Mouse (Mus musculus) stomach, postnatal 0 days (tissue): ENCODE results near the gene Olfr320. TPM values are rescaled to one million over a fixed set of nuclear protein-coding genes. Genes with fewer than 3 reads are reported as not detected.

Source experiments
- ATAC-seq: fragments of 200-750 bp; cut with Nextera tagmentation; 2 replicates; pipeline ENCODE4 v1.8.0; 2017; ENCODE audit not compliant: low FRiP score, low TSS enrichment
- DNase-seq: peaks from one replicate; pipeline ENCODE4 v3.0.0-alpha.2; 2016; ENCODE audit warnings: low spot score
- H3K27ac ChIP-seq: fragments of 300-500 bp; sonication (generic); replicated peaks from 2 replicates; pipeline ENCODE4 v1.5.1; 2014; ENCODE audit warnings: mild to moderate bottlenecking, control low read depth
- H3K27me3 ChIP-seq: fragments of 300-500 bp; sonication (generic); 2 replicates; pipeline ENCODE4 v1.6.1; 2014; ENCODE audit warnings: low read length; ENCODE audit not compliant: control insufficient read depth, insufficient read depth
- H3K36me3 ChIP-seq: fragments of 300-500 bp; sonication (generic); 2 replicates; pipeline ENCODE4 v1.6.1; 2014; ENCODE audit warnings: low read length, mixed read lengths; ENCODE audit not compliant: control insufficient read depth, insufficient read depth
- H3K4me1 ChIP-seq: fragments of 300-500 bp; sonication (generic); replicated peaks from 2 replicates; pipeline ENCODE4 v1.6.1; 2014; ENCODE audit warnings: antibody characterized with exemption; ENCODE audit not compliant: control insufficient read depth, insufficient read depth
- H3K4me2 ChIP-seq: fragments of 300-500 bp; sonication (generic); replicated peaks from 2 replicates; pipeline ENCODE4 v1.6.1; 2014; ENCODE audit warnings: low read depth, mild to moderate bottlenecking, control low read depth, moderate library complexity
- H3K4me3 ChIP-seq: fragments of 300-500 bp; sonication (generic); 2 replicates; pipeline ENCODE4 v1.5.1; 2014; ENCODE audit warnings: low read depth, low read length, control low read depth
- H3K9ac ChIP-seq: fragments of 300-500 bp; sonication (generic); 2 replicates; pipeline ENCODE4 v1.6.1; 2014; ENCODE audit warnings: mild to moderate bottlenecking, low read length, control low read depth, mixed read lengths
- H3K9me3 ChIP-seq: fragments of 300-500 bp; sonication (generic); 2 replicates; pipeline ENCODE4 v1.6.1; 2016; ENCODE audit warnings: low read length; ENCODE audit not compliant: control insufficient read depth
- CTCF ChIP-seq: IDR thresholded peaks from 2 replicates; pipeline ENCODE4 v1.5.1; 2016; ENCODE audit warnings: antibody characterized with exemption, low read depth, mild to moderate bottlenecking, moderate library complexity
- EP300 ChIP-seq: optimal IDR thresholded peaks from 2 replicates; pipeline ENCODE3; 2016; ENCODE audit warnings: antibody characterized with exemption
- WGBS: fragments of 180-500 bp; shearing (Covaris S2); extraction: QIAGEN DNeasy Blood & Tissue Kit; methylation state at CpG from one replicate; pipeline ENCODE4 v1.1.7; 2014; 5-methylcytosine and 5-hydroxymethylcytosine counted together
- polyA plus RNA-seq: library from polyadenylated mRNA; unstranded; fragments of >200 nt; fragmentation: Nextera tagmentation; extraction: Ambion mirVana; gene quantifications from 2 replicates; pipeline ENCODE4 v1.2.1, GENCODE M21; 2015

Gene Olfr320
- polyA plus RNA-seq, 1 experiment from 2014 or later, result not detected

DNA sequence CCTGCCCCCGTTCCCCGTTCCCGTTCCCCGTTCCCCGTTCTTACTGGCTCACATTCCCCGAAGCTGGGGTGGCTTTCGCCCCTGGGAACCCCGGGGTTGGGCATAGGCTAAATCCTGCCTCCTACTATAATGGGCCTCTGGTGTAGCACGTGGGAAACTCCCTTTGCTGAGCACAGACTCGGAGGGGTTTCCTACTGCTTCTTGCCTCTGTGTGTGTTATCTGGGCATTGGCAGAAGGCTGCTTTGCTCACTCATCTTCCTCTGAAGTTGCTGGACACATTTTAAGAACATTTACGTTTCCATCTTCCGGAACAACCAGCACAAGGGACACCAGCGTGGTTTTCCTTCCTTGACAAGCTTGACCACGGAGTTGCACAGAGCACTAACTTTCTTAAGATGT lies 39.8 kb upstream of the Olfr320 start:
- H3K36me3 ChIP-seq, result no peaks in the 10 kb centered on the region
- no peak overlapping the region for H3K27ac ChIP-seq
- H3K4me3 ChIP-seq, result no peak overlapping the region
- H3K9me3 ChIP-seq, result no peaks in the 10 kb centered on the region
- H3K4me2 ChIP-seq, result peak overlapping the region; percentile 59; the same call in 1 of the 2 replicates
- TF ChIP-seq EP300, result no peak
- TF ChIP-seq CTCF, result no peak
- ATAC-seq, result no peak
- no peak overlapping the region for H3K9ac ChIP-seq
- no peaks in the 10 kb centered on the region; the same call in 1 of the 2 replicates for H3K27me3 ChIP-seq
- WGBS, result 37% methylated on average over 14 of the region's 14 CpGs
- no peak for DNase-seq
- H3K4me1 ChIP-seq, result 0 out of 2 replicates have a peak, but pooled peaks cover 2% of the 10 kb centered on the region

DNA sequence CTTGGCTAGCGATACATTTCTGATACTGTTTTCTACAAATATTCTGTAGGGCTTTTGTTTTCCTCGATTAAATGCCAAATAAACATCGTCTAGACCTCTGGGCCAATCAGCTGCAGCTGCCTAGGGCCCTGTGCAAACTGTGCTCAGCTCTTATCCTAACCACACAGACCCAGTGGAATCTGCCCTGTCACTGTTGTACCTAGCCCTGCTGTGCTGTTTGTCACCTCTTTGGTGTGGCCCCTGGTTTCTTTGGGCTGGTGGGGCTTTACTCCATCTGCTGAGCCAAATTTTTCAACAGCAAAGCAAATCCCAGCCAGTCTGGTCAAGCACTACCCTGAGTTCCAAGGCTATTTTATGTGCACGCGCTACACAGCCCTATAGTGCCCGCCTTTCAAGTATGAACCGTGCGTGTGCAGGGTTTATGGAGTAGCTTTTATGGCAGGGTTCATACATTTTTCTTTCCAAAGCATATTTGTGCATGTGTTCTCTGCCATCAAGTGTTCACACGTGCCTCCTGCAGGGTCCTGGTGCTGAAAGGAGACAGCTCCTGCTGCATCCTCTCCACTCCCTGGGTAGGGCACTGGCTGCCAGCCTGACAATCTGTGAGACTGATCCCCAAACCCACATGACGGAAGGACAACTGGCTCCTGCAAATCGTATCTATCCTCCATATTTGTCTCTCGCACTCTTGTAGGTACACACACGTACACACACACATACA lies 39.1 kb upstream of the Olfr320 start:
- no peaks in the 10 kb centered on the region; the same call in 1 of the 2 replicates for H3K27me3 ChIP-seq
- H3K4me2 ChIP-seq, result no peak overlapping the region
- 75% methylated on average over 13 of the region's 13 CpGs for WGBS
- no peak overlapping the region for H3K9ac ChIP-seq
- no peak for TF ChIP-seq EP300
- no peak for TF ChIP-seq CTCF
- H3K4me1 ChIP-seq, result 0 out of 2 replicates have a peak, but pooled peaks cover 2% of the 10 kb centered on the region
- no peak overlapping the region for H3K27ac ChIP-seq
- H3K9me3 ChIP-seq, result no peaks in the 10 kb centered on the region
- DNase-seq (no peak), ATAC-seq (0 out of 2 replicates have a peak, but pooled peaks have one; percentile 53)
- H3K36me3 ChIP-seq, result no peaks in the 10 kb centered on the region
- no peak overlapping the region for H3K4me3 ChIP-seq

DNA sequence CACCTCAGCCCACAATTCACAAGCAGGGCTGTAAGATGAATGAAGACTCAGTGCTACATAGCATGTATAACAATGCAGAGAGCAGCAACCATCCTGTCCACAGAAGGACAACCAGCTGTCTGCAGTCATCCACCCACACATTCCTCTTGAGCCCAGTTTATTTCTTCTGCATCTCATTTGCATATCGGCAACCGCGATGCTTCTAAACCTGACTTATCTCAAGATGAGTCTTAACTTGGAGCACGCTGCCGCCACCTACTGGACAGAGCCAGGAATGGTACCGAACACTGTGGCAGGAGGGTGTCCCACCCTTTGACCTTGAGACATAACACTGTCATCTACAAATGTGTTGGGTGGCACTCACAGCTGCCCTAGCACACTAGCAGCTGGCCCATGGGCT lies 37.5 kb upstream of the Olfr320 start:
- no peak overlapping the region for H3K4me2 ChIP-seq
- H3K9ac ChIP-seq, result no peak overlapping the region
- TF ChIP-seq CTCF (peak; percentile 73), EP300 (no peak)
- ATAC-seq (no peak), DNase-seq (peak; percentile 39)
- WGBS, result 28% methylated on average over 6 of the region's 6 CpGs
- no peaks in the 10 kb centered on the region for H3K9me3 ChIP-seq
- no peak overlapping the region for H3K27ac ChIP-seq
- no peaks in the 10 kb centered on the region; the same call in 1 of the 2 replicates for H3K27me3 ChIP-seq
- H3K4me3 ChIP-seq, result no peak overlapping the region
- H3K4me1 ChIP-seq, result 0 out of 2 replicates have a peak, but pooled peaks cover 2% of the 10 kb centered on the region
- no peaks in the 10 kb centered on the region for H3K36me3 ChIP-seq

DNA sequence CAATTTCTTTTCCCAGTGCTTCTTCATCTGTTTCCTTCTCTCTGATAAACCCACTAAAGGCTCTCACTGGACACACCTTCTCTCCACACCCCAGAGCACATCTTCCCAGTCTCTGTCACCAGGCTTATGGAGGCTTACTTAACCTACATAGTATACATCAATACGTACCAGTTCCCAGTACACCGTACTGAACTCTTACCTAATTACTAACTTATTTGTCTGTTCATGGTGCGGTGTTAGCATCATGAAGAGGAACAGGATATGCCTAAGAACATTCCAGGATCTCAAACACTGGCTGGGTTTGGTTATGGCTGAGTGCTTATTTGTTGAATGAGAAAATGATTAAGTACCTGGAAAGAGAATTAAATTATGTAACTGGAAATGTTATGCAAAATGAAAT lies 25.7 kb upstream of the Olfr320 start:
- Histone ChIP-seq H3K27ac (no peak overlapping the region), H3K27me3 (no peaks in the 10 kb centered on the region), H3K36me3 (no peaks in the 10 kb centered on the region), H3K9ac (no peak overlapping the region), H3K4me1 (no peaks in the 10 kb centered on the region), H3K4me2 (no peak overlapping the region), H3K4me3 (no peak overlapping the region), H3K9me3 (no peaks in the 10 kb centered on the region)
- TF ChIP-seq CTCF (no peak), EP300 (no peak)
- no peak for ATAC-seq
- WGBS, result 77% methylated on average over 3 of the region's 3 CpGs
- no peak for DNase-seq

DNA sequence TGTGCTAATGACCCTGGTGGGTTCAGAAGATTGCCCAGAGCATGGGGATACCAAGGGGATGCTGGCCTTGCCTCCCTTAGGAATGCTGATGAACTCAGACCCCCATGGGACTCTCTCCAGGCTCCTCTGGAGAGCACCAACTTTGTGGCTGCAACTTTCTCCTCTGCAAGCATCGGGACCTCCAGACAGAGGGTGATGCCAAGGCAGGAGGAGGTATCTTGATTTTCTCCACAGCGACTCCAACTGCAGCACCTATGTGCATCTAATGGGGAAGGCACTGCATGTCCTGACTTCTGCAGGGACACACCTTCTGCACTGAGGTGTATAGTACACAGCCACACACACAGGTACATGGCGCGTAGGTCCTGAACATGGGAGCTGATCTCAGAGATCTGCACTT lies 22.3 kb upstream of the Olfr320 start, which contains the start of gene Olfr322:
Olfr322 (plus strand) TSS at position 187 of the 400 bp plus-strand sequence.
- no peaks in the 10 kb centered on the region for H3K4me1 ChIP-seq
- H3K27me3 ChIP-seq, result no peaks in the 10 kb centered on the region
- ATAC-seq (no peak), DNase-seq (no peak)
- H3K4me2 ChIP-seq, result no peak within 1 kb of the TSS
- H3K27ac ChIP-seq, result no peak within 1 kb of the TSS
- no peak within 1 kb of the TSS for H3K4me3 ChIP-seq
- 81% methylated on average over 4 of the region's 4 CpGs for WGBS
- no peak for TF ChIP-seq CTCF
- TF ChIP-seq EP300, result no peak
- no peaks in the 10 kb centered on the region for H3K36me3 ChIP-seq
- H3K9me3 ChIP-seq, result no peaks in the 10 kb centered on the region
- no peak within 1 kb of the TSS for H3K9ac ChIP-seq

DNA sequence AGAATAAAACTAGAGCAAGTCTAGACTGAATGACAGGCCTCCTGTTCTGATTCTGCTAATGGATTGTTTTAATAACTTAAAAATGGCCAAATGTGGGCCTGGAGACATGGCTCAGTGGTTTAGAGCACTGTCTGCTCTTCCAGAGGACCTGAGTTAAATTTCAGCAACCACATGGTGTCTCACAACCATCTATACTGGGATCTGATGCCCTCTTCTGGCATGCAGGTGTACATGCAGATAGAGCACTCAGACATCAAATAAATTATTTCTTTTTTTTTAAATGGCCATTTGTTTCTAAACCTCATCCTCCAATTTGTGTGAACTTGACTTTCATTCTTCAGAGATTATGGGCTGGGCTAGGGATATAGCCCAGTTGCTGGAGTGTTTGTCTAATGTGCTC lies 11.6 kb upstream of the Olfr320 start:
- Histone ChIP-seq H3K27ac (no peak overlapping the region), H3K27me3 (no peaks in the 10 kb centered on the region), H3K9me3 (no peaks in the 10 kb centered on the region), H3K9ac (no peak overlapping the region), H3K4me1 (no peaks in the 10 kb centered on the region), H3K4me2 (no peak overlapping the region), H3K36me3 (no peaks in the 10 kb centered on the region), H3K4me3 (no peak overlapping the region)
- TF ChIP-seq EP300, result no peak
- TF ChIP-seq CTCF, result peak; percentile 30
- DNase-seq (no peak), ATAC-seq (no peak)
